Mouse (Mus musculus): ENCODE results near the gene Ccdc86.

- TF ChIP-seq POLR2A (IDR thresholded peaks at IDR 0.05; ENCODE audit: borderline replicate concordance, extremely low read depth, insufficient read depth, insufficient read length, poor library complexity, severe bottlenecking) (no peak), CTCF (IDR thresholded peaks at IDR 0.05; ENCODE audit: borderline replicate concordance, extremely low read depth, insufficient read depth, insufficient read length) (no peak)
These were observed 39.5 kb upstream of the Ccdc86 start for GRCm38 (mm10) chr19:10988563-10988962.

Measured in brain, embryonic 14.5 days (tissue).